Mouse (Mus musculus) hindlimb bud, embryonic 11.5 days (tissue): ENCODE results near the gene Ccdc126.

ENCODE experiments used
- DNase-seq: peaks from one replicate; pipeline ENCODE4 v3.0.0-alpha.2; 2012; ENCODE audit warnings: low read depth, low spot score; ENCODE audit errors: extremely low spot score

Ccdc126 gene

DNA sequence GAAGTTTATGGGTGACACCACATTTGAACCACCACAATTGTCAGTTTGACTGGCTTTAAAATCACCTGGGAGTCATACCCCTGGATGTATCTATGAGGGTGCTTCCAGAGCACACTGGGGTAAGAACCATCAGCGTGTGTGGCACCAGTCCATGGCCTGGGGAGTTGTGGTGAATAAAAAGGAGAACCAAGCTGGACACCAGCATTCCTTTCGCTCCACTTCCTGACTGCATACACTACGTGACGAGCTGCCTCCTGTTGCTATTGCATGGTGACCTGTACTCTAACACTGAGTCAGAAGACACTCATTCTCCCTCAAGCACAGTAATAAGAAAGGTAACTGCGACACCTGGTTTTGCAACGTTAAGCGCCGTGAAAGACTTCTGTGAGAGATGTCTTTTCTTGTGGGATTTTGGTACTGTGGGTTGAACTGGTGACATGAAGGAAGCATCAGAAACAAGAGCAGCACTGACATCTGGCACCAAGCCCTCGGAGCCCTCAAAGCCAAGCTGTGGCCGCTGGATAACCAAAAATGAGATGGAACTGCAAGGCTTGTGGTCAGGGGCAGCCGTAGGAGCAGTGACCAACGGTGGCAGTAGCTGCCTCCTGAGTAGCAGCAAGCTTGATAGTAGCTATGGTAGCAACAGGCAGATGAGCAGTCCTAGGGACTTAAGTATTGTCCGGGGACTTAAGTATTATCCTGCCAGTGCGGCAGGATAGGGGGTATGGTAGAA lies 24.8 kb downstream of the Ccdc126 start:
- DNase-seq = no peak

DNA sequence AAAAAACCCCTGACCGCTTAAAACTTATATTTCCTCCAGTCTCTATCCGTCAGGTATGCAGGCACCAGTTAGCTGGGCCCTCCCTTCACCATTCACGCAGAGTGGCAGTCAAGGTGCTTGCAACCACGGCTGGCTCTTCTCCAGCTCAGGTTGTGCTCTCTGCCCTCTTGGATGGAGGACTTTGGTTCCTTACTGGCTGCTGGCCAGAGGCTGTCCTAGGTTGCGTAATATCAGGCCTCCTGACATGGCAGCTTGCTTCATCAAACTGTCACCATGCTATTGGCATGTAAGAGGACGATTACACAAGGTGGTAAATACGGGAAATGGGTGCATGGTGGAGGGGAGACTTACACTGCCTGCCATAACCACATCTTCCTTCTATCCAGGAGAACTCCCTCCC lies 30.8 kb downstream of the Ccdc126 start:
- DNase-seq = no peak

DNA sequence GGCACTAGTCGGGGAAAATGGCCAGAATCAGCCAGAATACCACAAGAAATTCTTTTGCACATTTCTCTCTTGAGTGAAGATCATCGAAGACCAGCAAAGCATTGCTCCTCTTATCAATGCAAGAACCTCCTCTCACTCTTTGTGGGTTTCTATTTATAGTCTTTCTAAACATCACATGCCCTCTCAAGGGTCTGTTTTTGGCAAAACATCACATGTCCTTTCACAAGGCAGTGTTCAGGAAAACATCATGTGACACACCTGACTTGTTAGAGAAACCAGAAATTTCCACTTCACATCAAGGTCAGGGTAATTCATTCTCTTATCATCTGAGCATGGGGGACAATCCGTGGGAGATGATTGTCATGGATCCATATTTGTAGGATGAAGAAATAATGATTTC lies 35.5 kb downstream of the Ccdc126 start:
- no peak for DNase-seq

- no peak for DNase-seq
Observed at GRCm38 (mm10) chr6:49355171-49355570, 36.1 kb downstream of the Ccdc126 start.

- DNase-seq = no peak
Observed at GRCm38 (mm10) chr6:49360420-49360819, 41.3 kb downstream of the Ccdc126 start.

GRCm38 (mm10) chr6:49367159-49368054 lies 48.3 kb downstream of the Ccdc126 start, which contains the start of gene Fam221a:
Gene Fam221a, plus strand, starts transcription at chr6:49367739.
- peak; percentile 73 for DNase-seq

DNA sequence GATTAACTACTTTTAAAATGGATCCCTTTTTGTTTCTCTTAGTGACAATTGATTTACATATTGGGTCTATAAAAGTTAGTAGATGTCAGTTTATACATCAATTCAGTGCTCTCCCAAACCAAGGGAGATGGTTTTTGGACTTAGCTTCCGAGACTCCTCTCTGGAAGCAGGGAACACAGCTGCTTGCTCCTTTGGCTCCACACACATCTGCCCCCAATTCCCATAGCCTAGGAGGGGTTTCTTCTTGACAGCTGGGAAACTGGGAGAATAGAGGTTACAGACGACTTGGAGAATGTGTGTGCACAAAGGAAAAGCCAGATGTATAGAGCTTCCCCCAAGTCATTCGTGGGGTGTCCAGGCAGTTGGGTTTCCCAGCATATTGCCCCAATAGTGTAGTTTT lies 49.1 kb downstream of the Ccdc126 start:
- no peak for DNase-seq

DNA sequence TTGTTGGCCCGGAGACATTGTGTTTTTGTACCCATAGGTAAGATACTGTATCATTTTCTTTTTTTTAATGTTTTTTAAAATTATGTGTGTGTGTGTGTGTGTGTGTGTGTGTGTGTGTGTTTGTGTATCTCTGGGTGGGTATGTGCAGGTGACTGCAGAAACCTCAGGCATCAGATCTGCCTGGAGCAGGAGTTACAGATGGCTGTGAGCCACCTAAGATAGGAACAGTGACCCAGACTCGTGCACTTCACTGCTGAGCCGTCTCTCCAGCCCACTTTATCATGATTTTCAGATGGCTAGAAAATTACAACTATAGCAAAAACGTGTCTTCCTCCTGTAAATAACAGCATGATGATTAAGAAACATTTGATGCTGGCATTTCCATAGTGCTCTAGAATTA lies 53.6 kb downstream of the Ccdc126 start:
- DNase-seq = no peak

DNA sequence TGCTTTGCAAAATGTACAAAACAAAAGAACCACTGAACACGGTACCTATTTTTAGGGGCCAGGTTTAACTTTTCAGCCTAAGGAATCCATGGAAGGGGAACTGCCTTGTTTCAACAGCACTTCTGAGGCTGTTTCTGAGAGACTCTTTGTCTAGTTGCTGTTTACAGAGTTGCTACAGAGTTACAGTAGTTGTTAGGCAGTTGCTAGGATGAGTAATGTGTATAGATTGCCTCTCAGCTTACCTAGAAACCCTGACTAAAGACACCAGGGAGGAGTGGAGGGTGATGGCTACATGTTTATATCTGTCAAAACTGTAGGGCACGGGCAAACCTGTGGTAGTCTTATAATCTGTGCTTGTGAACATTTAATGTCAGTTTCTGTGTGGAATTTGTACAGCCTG lies 54.9 kb downstream of the Ccdc126 start:
- no peak for DNase-seq

DNA sequence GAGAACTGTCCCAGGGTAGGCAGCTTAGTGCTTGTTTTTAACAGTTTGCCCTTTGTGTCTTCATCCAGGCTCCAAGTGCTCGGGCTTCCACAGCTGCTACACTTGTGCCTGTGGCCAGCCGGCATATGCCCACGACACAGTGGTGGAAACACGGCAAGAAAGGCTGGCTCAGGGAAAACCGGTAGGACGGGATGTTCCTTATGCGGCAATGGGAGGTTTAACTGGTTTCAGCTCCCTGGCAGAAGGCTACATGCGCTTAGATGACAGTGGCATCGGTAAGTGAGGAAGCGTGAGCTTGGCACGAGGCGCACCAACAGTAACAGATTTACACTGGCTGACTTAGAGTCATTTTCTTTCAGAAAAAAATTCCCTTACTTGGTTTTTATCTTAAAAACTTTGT lies 59.3 kb downstream of the Ccdc126 start:
- DNase-seq = no peak
